Mouse (Mus musculus): ENCODE data around the gene BB287469. TPM values are rescaled to one million over a fixed set of nuclear protein-coding genes. Genes with fewer than 3 reads are reported as not detected.

Gene BB287469
- not detected for polyA plus RNA-seq (2014; fragmentation: Illumina TruSeq; extraction: RNeasy Lipid Tissue Mini Kit (QIAGEN cat#74804))

GRCm38 (mm10) chr12:87816277-87816676, at the start of gene BB287469:
Gene BB287469 (plus strand): TSS chr12:87816577.

GRCm38 (mm10) chr12:87775655-87776054, 40.7 kb upstream of the BB287469 start, which contains the start of gene Gm21319:
Gene Gm21319 (minus strand): TSS chr12:87775755.

GRCm38 (mm10) chr12:87795212-87795611, 21.2 kb upstream of the BB287469 start, which contains the start of gene Gm21936:
Gene Gm21936 (plus strand): TSS chr12:87795512.

GRCm38 (mm10) chr12:87842239-87842638, 25.9 kb downstream of the BB287469 start, which contains the start of gene Gm2001:
Gene Gm2001 (minus strand): TSS chr12:87842339.

Other genes starting within 250 kb of the BB287469 start
- gene Oog1, start 213.9 kb upstream of the BB287469 start, polyA plus RNA-seq (2014; fragmentation: Illumina TruSeq; extraction: RNeasy Lipid Tissue Mini Kit (QIAGEN cat#74804)) = 51.4 TPM
- not detected for gene Gm4027, start 197.7 kb upstream of the BB287469 start, polyA plus RNA-seq (2014; fragmentation: Illumina TruSeq; extraction: RNeasy Lipid Tissue Mini Kit (QIAGEN cat#74804))
- not detected for gene Gm16381, start 172.0 kb upstream of the BB287469 start, polyA plus RNA-seq (2014; fragmentation: Illumina TruSeq; extraction: RNeasy Lipid Tissue Mini Kit (QIAGEN cat#74804))
- not detected for gene Gm21319, start 40.8 kb upstream of the BB287469 start, polyA plus RNA-seq (2014; fragmentation: Illumina TruSeq; extraction: RNeasy Lipid Tissue Mini Kit (QIAGEN cat#74804))
- not detected for gene Gm21936, start 21.1 kb upstream of the BB287469 start, polyA plus RNA-seq (2014; fragmentation: Illumina TruSeq; extraction: RNeasy Lipid Tissue Mini Kit (QIAGEN cat#74804))
- gene Gm2001, start 25.8 kb downstream of the BB287469 start, polyA plus RNA-seq (2014; fragmentation: Illumina TruSeq; extraction: RNeasy Lipid Tissue Mini Kit (QIAGEN cat#74804)) = not detected
- gene Gm2016, start 57.5 kb downstream of the BB287469 start, polyA plus RNA-seq (2014; fragmentation: Illumina TruSeq; extraction: RNeasy Lipid Tissue Mini Kit (QIAGEN cat#74804)) = not detected
- not detected for gene Gm2022, start 78.8 kb downstream of the BB287469 start, polyA plus RNA-seq (2014; fragmentation: Illumina TruSeq; extraction: RNeasy Lipid Tissue Mini Kit (QIAGEN cat#74804))
- gene Gm2035, start 103.3 kb downstream of the BB287469 start, polyA plus RNA-seq (2014; fragmentation: Illumina TruSeq; extraction: RNeasy Lipid Tissue Mini Kit (QIAGEN cat#74804)) = not detected
- 95.4 TPM for gene Gm2042, start 137.5 kb downstream of the BB287469 start, polyA plus RNA-seq (2014; fragmentation: Illumina TruSeq; extraction: RNeasy Lipid Tissue Mini Kit (QIAGEN cat#74804))
- gene Gm2075, start 195.3 kb downstream of the BB287469 start, polyA plus RNA-seq (2014; fragmentation: Illumina TruSeq; extraction: RNeasy Lipid Tissue Mini Kit (QIAGEN cat#74804)) = not detected
- not detected for gene Gm6803, start 202.2 kb downstream of the BB287469 start, polyA plus RNA-seq (2014; fragmentation: Illumina TruSeq; extraction: RNeasy Lipid Tissue Mini Kit (QIAGEN cat#74804))
- gene Gm2056, start 210.4 kb downstream of the BB287469 start, polyA plus RNA-seq (2014; fragmentation: Illumina TruSeq; extraction: RNeasy Lipid Tissue Mini Kit (QIAGEN cat#74804)) = not detected

Measured in ovary, adult 10 weeks (tissue).